8 mouse cellular contexts compared by ENCODE assay signal in genomic region chr1:156940584-156940983, GRCm38 (mm10). TPM values are rescaled to one million over a fixed set of nuclear protein-coding genes. Genes with fewer than 3 reads are reported as not detected.
DNase-seq lines count a peak whose midpoint lies in the region; ATAC-seq and TF ChIP-seq lines count a peak whose summit lies in the region.

No protein-coding gene starts in this region.

- whole genome bisulfite sequencing in embryonic facial prominence, embryonic 12.5 days: 56% methylated on average over 7 of the region's 7 CpGs
- 46% methylated on average over 7 of the region's 7 CpGs for WGBS in hindbrain, postnatal 0 days
- WGBS in midbrain, embryonic 12.5 days: 51% methylated on average over 7 of the region's 7 CpGs
- 47% methylated on average over 7 of the region's 7 CpGs for WGBS in cerebellum, adult 2 months

- DNase-seq in kidney, adult 9 months: peak; percentile 44
- no peak for DNase-seq in kidney, adult 18-20 months
- no peak for DNase-seq in hindbrain, postnatal 0 days (ENCODE audit: low spot score)
- DNase-seq in retina, postnatal 1 day: no peak
- DNase-seq in adrenal gland, postnatal 25 days: no peak
- no peak for DNase-seq in cerebellum, adult 2 months

- no peak overlapping the region for H3K9ac ChIP-seq in embryonic facial prominence, embryonic 12.5 days
- peak overlapping the region; percentile 97; the same call in 1 of the 2 replicates for H3K9ac ChIP-seq in hindbrain, postnatal 0 days (replicated peaks; ENCODE audit: low read length)
- no peak overlapping the region for H3K9ac ChIP-seq in midbrain, embryonic 12.5 days (replicated peaks)

- H3K27ac ChIP-seq in embryonic facial prominence, embryonic 12.5 days: no peak overlapping the region
- peak overlapping the region; percentile 96; the same call in 1 of the 2 replicates for H3K27ac ChIP-seq in hindbrain, postnatal 0 days
- H3K27ac ChIP-seq in midbrain, embryonic 12.5 days (replicated peaks): no peak overlapping the region
- no peak overlapping the region for H3K27ac ChIP-seq in cerebellum, adult 2 months (ENCODE audit: insufficient read depth, low read length)

- TF ChIP-seq CTCF in hindbrain, postnatal 0 days (IDR thresholded peaks at IDR 0.05; ENCODE audit: low read depth): no peak
- TF ChIP-seq CTCF in cerebellum, adult 2 months (IDR thresholded peaks at IDR 0.05; ENCODE audit: borderline replicate concordance, insufficient read depth, low read depth, low read length): no peak

- peak overlapping the region; percentile 91 for H3K4me2 ChIP-seq in embryonic facial prominence, embryonic 12.5 days (replicated peaks)
- peak overlapping the region; percentile 83 for H3K4me2 ChIP-seq in hindbrain, postnatal 0 days (ENCODE audit: low read depth, low read length)
- H3K4me2 ChIP-seq in midbrain, embryonic 12.5 days (replicated peaks): peak overlapping the region; percentile 76

- no peak overlapping the region for H3K4me3 ChIP-seq in embryonic facial prominence, embryonic 12.5 days
- H3K4me3 ChIP-seq in hindbrain, postnatal 0 days (ENCODE audit: low read length): peak overlapping the region; percentile 94
- peak overlapping the region; percentile 98 for H3K4me3 ChIP-seq in midbrain, embryonic 12.5 days
- H3K4me3 ChIP-seq in cerebellum, adult 2 months (replicated peaks; ENCODE audit: insufficient read depth, low read depth, low read length): no peak overlapping the region

- no peaks in the 10 kb centered on the region for H3K36me3 ChIP-seq in embryonic facial prominence, embryonic 12.5 days
- H3K36me3 ChIP-seq in hindbrain, postnatal 0 days (ENCODE audit: insufficient read depth, low read length): no peaks in the 10 kb centered on the region
- H3K36me3 ChIP-seq in midbrain, embryonic 12.5 days: no peaks in the 10 kb centered on the region

- no peak for TF ChIP-seq POLR2A in cerebellum, adult 2 months (IDR thresholded peaks at IDR 0.05; ENCODE audit: borderline replicate concordance, insufficient read depth, low read length)

- no peaks in the 10 kb centered on the region for H3K9me3 ChIP-seq in embryonic facial prominence, embryonic 12.5 days
- H3K9me3 ChIP-seq in hindbrain, postnatal 0 days (ENCODE audit: low read length): no peaks in the 10 kb centered on the region
- H3K9me3 ChIP-seq in midbrain, embryonic 12.5 days: no peaks in the 10 kb centered on the region

- peaks cover 16% of the 10 kb centered on the region for H3K4me1 ChIP-seq in embryonic facial prominence, embryonic 12.5 days
- H3K4me1 ChIP-seq in hindbrain, postnatal 0 days (ENCODE audit: insufficient read depth, low read length): peaks cover 6% of the 10 kb centered on the region; the same call in 1 of the 2 replicates
- peaks cover 16% of the 10 kb centered on the region; the same call in 1 of the 2 replicates for H3K4me1 ChIP-seq in midbrain, embryonic 12.5 days
- H3K4me1 ChIP-seq in cerebellum, adult 2 months (ENCODE audit: control insufficient read depth, insufficient read depth, low read length): peaks cover 5% of the 10 kb centered on the region; the same call in 1 of the 2 replicates

- no peaks in the 10 kb centered on the region for H3K27me3 ChIP-seq in embryonic facial prominence, embryonic 12.5 days
- H3K27me3 ChIP-seq in hindbrain, postnatal 0 days (ENCODE audit: insufficient read depth, low read length): no peaks in the 10 kb centered on the region
- peaks cover 5% of the 10 kb centered on the region; the same call in 1 of the 2 replicates for H3K27me3 ChIP-seq in midbrain, embryonic 12.5 days
- no peaks in the 10 kb centered on the region for H3K27me3 ChIP-seq in cerebellum, adult 2 months (ENCODE audit: control insufficient read depth, insufficient read depth, low read length)

- no peak for ATAC-seq in embryonic facial prominence, embryonic 12.5 days (ENCODE audit: insufficient number of reproducible peaks, insufficient read depth, low FRiP score, low TSS enrichment)
- no peak for ATAC-seq in hindbrain, postnatal 0 days
- ATAC-seq in midbrain, embryonic 12.5 days (ENCODE audit: low FRiP score, low read depth): no peak

RNA-seq across cellular contexts. Expression of gene Ralgps2, which starts 1.2 kb away (rescaled TPM):
- 96.3 and 101 TPM in 2 replicates for polyA plus RNA-seq in embryonic facial prominence, embryonic 12.5 days (2016; fragmentation: Nextera tagmentation; extraction: Ambion mirVana)
- 52.8 and 53.6 TPM in 2 replicates for total RNA-seq in hindbrain, postnatal 0 days (2014; rRNA removed)
- polyA plus RNA-seq in hindbrain, postnatal 0 days (2015; fragmentation: Nextera tagmentation; extraction: Ambion mirVana): 70.1 and 75.5 TPM in 2 replicates
- 112 and 125 TPM in 2 replicates for polyA plus RNA-seq in midbrain, embryonic 12.5 days (2016; fragmentation: Nextera tagmentation; extraction: Ambion mirVana)
- 29.6 and 35.5 TPM in 2 replicates for total RNA-seq in adrenal gland, postnatal 25 days (2021)
- polyA plus RNA-seq in cerebellum, adult 2 months (2012; rRNA removed): 19.9 and 20.3 TPM in 2 replicates

Comparison
In these comparisons a context has a peak if more than half of its experiments do, and no peak if none do; other contexts are left out.
1. H3K4me3 ChIP-seq: peak in hindbrain, postnatal 0 days (single experiment) and midbrain, embryonic 12.5 days (single experiment); none in embryonic facial prominence, embryonic 12.5 days (single experiment) and cerebellum, adult 2 months (single experiment).
2. Peak in every context shown above with its lines, with median percentiles within 50 percentile points of each other: H3K4me2 ChIP-seq.